Mouse (Mus musculus): ENCODE results near the gene Stat1. TPM values are rescaled to one million over a fixed set of nuclear protein-coding genes. Genes with fewer than 3 reads are reported as not detected.

The Stat1 gene
- polyA plus RNA-seq, 1 experiment from 2014 or later: 13.6 TPM

- DNase-seq (ENCODE audit: low spot score): no peak
- Histone ChIP-seq H3K4me1 (replicated peaks) (peaks cover 6% of the 10 kb centered on the region; the same call in 1 of the 2 replicates), H3K9me3 (no peaks in the 10 kb centered on the region), H3K36me3 (peaks cover 7% of the 10 kb centered on the region), H3K27me3 (ENCODE audit: insufficient read depth, poor library complexity, severe bottlenecking) (no peaks in the 10 kb centered on the region), H3K4me3 (no peak overlapping the region), H3K27ac (no peak overlapping the region)
- WGBS: 77% methylated on average over 3 of the region's 3 CpGs
Observed at GRCm38 (mm10) chr1:52141482-52141881, 22.2 kb downstream of the Stat1 start.

GRCm38 (mm10) chr1:52142117-52142516, 22.9 kb downstream of the Stat1 start:
- H3K36me3 ChIP-seq: peaks cover 7% of the 10 kb centered on the region
- no peaks in the 10 kb centered on the region for H3K27me3 ChIP-seq (ENCODE audit: insufficient read depth, poor library complexity, severe bottlenecking)
- H3K4me3 ChIP-seq: no peak overlapping the region
- WGBS: 89% methylated on average over 4 of the region's 4 CpGs
- no peak for DNase-seq (ENCODE audit: low spot score)
- no peak overlapping the region for H3K27ac ChIP-seq
- H3K9me3 ChIP-seq: no peaks in the 10 kb centered on the region
- peaks cover 9% of the 10 kb centered on the region; the same call in 1 of the 2 replicates for H3K4me1 ChIP-seq (replicated peaks)

- no peak overlapping the region for H3K4me3 ChIP-seq
- WGBS: 89% methylated on average over 4 of the region's 4 CpGs
- H3K36me3 ChIP-seq: peaks cover 2% of the 10 kb centered on the region
- no peak overlapping the region for H3K27ac ChIP-seq
- peaks cover 4% of the 10 kb centered on the region; the same call in 1 of the 2 replicates for H3K4me1 ChIP-seq (replicated peaks)
- H3K27me3 ChIP-seq (ENCODE audit: insufficient read depth, poor library complexity, severe bottlenecking): no peaks in the 10 kb centered on the region
- no peaks in the 10 kb centered on the region for H3K9me3 ChIP-seq
- no peak for DNase-seq (ENCODE audit: low spot score)
Observed at GRCm38 (mm10) chr1:52143191-52143590, 24.0 kb downstream of the Stat1 start.

- DNase-seq (ENCODE audit: low spot score): no peak
- 0 out of 2 replicates have a peak, but pooled peaks cover 4% of the 10 kb centered on the region for H3K4me1 ChIP-seq (replicated peaks)
- 89% methylated on average over 7 of the region's 7 CpGs for WGBS
- no peak overlapping the region for H3K4me3 ChIP-seq
- H3K27me3 ChIP-seq (ENCODE audit: insufficient read depth, poor library complexity, severe bottlenecking): no peaks in the 10 kb centered on the region
- H3K27ac ChIP-seq: no peak overlapping the region
- H3K9me3 ChIP-seq: no peaks in the 10 kb centered on the region
- H3K36me3 ChIP-seq: peaks cover under 1% of the 10 kb centered on the region
Observed at GRCm38 (mm10) chr1:52143596-52144156, 24.4 kb downstream of the Stat1 start.

GRCm38 (mm10) chr1:52144907-52145306, 25.7 kb downstream of the Stat1 start:
- no peaks in the 10 kb centered on the region for H3K9me3 ChIP-seq
- no peaks in the 10 kb centered on the region; the same call in 1 of the 2 replicates for H3K36me3 ChIP-seq
- H3K27me3 ChIP-seq (ENCODE audit: insufficient read depth, poor library complexity, severe bottlenecking): no peaks in the 10 kb centered on the region
- no peak overlapping the region for H3K27ac ChIP-seq
- no peak for DNase-seq (ENCODE audit: low spot score)
- 88% methylated on average over 10 of the region's 10 CpGs for WGBS
- peaks cover 14% of the 10 kb centered on the region for H3K4me1 ChIP-seq (replicated peaks)
- no peak overlapping the region for H3K4me3 ChIP-seq

GRCm38 (mm10) chr1:52146214-52146970, 27.2 kb downstream of the Stat1 start:
- Histone ChIP-seq H3K27ac (no peak overlapping the region), H3K27me3 (ENCODE audit: insufficient read depth, poor library complexity, severe bottlenecking) (no peaks in the 10 kb centered on the region), H3K9me3 (no peaks in the 10 kb centered on the region), H3K4me3 (no peak overlapping the region), H3K4me1 (replicated peaks) (peaks cover 23% of the 10 kb centered on the region), H3K36me3 (peaks cover 8% of the 10 kb centered on the region)
- DNase-seq (ENCODE audit: low spot score): peak; percentile 47
- 57% methylated on average over 12 of the region's 12 CpGs for WGBS

- DNase-seq (ENCODE audit: low spot score): no peak
- Histone ChIP-seq H3K27me3 (ENCODE audit: insufficient read depth, poor library complexity, severe bottlenecking) (no peaks in the 10 kb centered on the region), H3K36me3 (peaks cover 13% of the 10 kb centered on the region), H3K9me3 (no peaks in the 10 kb centered on the region), H3K27ac (no peak overlapping the region), H3K4me1 (replicated peaks) (peaks cover 23% of the 10 kb centered on the region), H3K4me3 (no peak overlapping the region)
- 87% methylated on average over 2 of the region's 2 CpGs for WGBS
Observed at GRCm38 (mm10) chr1:52147431-52147830, 28.2 kb downstream of the Stat1 start.

- Histone ChIP-seq H3K4me3 (no peak overlapping the region), H3K9me3 (no peaks in the 10 kb centered on the region), H3K27ac (no peak overlapping the region), H3K27me3 (ENCODE audit: insufficient read depth, poor library complexity, severe bottlenecking) (no peaks in the 10 kb centered on the region), H3K4me1 (replicated peaks) (peaks cover 23% of the 10 kb centered on the region), H3K36me3 (peaks cover 13% of the 10 kb centered on the region)
- 77% methylated on average over 7 of the region's 7 CpGs for WGBS
- DNase-seq (ENCODE audit: low spot score): no peak
Observed at GRCm38 (mm10) chr1:52148178-52148577, 28.9 kb downstream of the Stat1 start.

GRCm38 (mm10) chr1:52148696-52149095, 29.5 kb downstream of the Stat1 start:
- Histone ChIP-seq H3K4me1 (replicated peaks) (peaks cover 23% of the 10 kb centered on the region), H3K27ac (no peak overlapping the region), H3K4me3 (no peak overlapping the region), H3K9me3 (no peaks in the 10 kb centered on the region), H3K27me3 (ENCODE audit: insufficient read depth, poor library complexity, severe bottlenecking) (no peaks in the 10 kb centered on the region), H3K36me3 (peaks cover 13% of the 10 kb centered on the region)
- DNase-seq (ENCODE audit: low spot score): no peak
- 72% methylated on average over 7 of the region's 7 CpGs for WGBS

- Histone ChIP-seq H3K36me3 (peaks cover 13% of the 10 kb centered on the region; the same call in 1 of the 2 replicates), H3K4me1 (replicated peaks) (peaks cover 23% of the 10 kb centered on the region), H3K9me3 (no peaks in the 10 kb centered on the region), H3K27ac (no peak overlapping the region), H3K27me3 (ENCODE audit: insufficient read depth, poor library complexity, severe bottlenecking) (no peaks in the 10 kb centered on the region), H3K4me3 (no peak overlapping the region)
- DNase-seq (ENCODE audit: low spot score): peak; percentile 15
- WGBS: 71% methylated on average over 9 of the region's 9 CpGs
Observed at GRCm38 (mm10) chr1:52149934-52150346, 30.7 kb downstream of the Stat1 start.

- no peak overlapping the region for H3K4me3 ChIP-seq
- H3K9me3 ChIP-seq: no peaks in the 10 kb centered on the region
- no peaks in the 10 kb centered on the region for H3K27me3 ChIP-seq (ENCODE audit: insufficient read depth, poor library complexity, severe bottlenecking)
- H3K4me1 ChIP-seq (replicated peaks): peaks cover 23% of the 10 kb centered on the region
- H3K27ac ChIP-seq: no peak overlapping the region
- no peak for DNase-seq (ENCODE audit: low spot score)
- H3K36me3 ChIP-seq: peaks cover 15% of the 10 kb centered on the region; the same call in 1 of the 2 replicates
- 58% methylated on average over 11 of the region's 11 CpGs for WGBS
Observed at GRCm38 (mm10) chr1:52150676-52151075, 31.4 kb downstream of the Stat1 start.

- DNase-seq (ENCODE audit: low spot score): no peak
- Histone ChIP-seq H3K27me3 (ENCODE audit: insufficient read depth, poor library complexity, severe bottlenecking) (no peaks in the 10 kb centered on the region), H3K9me3 (no peaks in the 10 kb centered on the region), H3K4me1 (replicated peaks) (peaks cover 23% of the 10 kb centered on the region), H3K27ac (no peak overlapping the region), H3K36me3 (peaks cover 15% of the 10 kb centered on the region; the same call in 1 of the 2 replicates), H3K4me3 (no peak overlapping the region)
- WGBS: 93% methylated on average over 5 of the region's 5 CpGs
Observed at GRCm38 (mm10) chr1:52151166-52151565, 31.9 kb downstream of the Stat1 start.

- Histone ChIP-seq H3K9me3 (no peaks in the 10 kb centered on the region), H3K4me1 (replicated peaks) (peaks cover 20% of the 10 kb centered on the region), H3K27me3 (ENCODE audit: insufficient read depth, poor library complexity, severe bottlenecking) (no peaks in the 10 kb centered on the region), H3K27ac (no peak overlapping the region), H3K4me3 (no peak overlapping the region), H3K36me3 (peaks cover 18% of the 10 kb centered on the region)
- 74% methylated on average over 13 of the region's 13 CpGs for WGBS
- no peak for DNase-seq (ENCODE audit: low spot score)
Observed at GRCm38 (mm10) chr1:52152369-52152768, 33.1 kb downstream of the Stat1 start.
